Mouse (Mus musculus) liver, embryonic 15.5 days (tissue): Measurements from ENCODE around the gene Stim2. TPM values are rescaled to one million over a fixed set of nuclear protein-coding genes. Genes with fewer than 3 reads are reported as not detected.
A peak's percentile ranks its signal among the peaks of the same experiment; 100 is the strongest.

Source experiments
- ATAC-seq: fragments of 200-750 bp; cut with Nextera tagmentation; 2 replicates; pipeline ENCODE4 v1.8.0; 2017; ENCODE audit warnings: moderate number of reproducible peaks, mild to moderate bottlenecking, moderate library complexity; ENCODE audit not compliant: insufficient read depth
- H3K27ac ChIP-seq: fragments of 300-500 bp; sonication (generic); replicated peaks from 2 replicates; pipeline ENCODE4 v1.5.1; 2015; ENCODE audit warnings: mild to moderate bottlenecking, inconsistent platforms
- H3K27me3 ChIP-seq: fragments of 300-500 bp; sonication (generic); 2 replicates; pipeline ENCODE4 v1.6.1; 2015; ENCODE audit warnings: mild to moderate bottlenecking, inconsistent platforms
- H3K36me3 ChIP-seq: fragments of 300-500 bp; sonication (generic); replicated peaks from 2 replicates; pipeline ENCODE4 v1.6.1; 2015; ENCODE audit warnings: moderate library complexity, mild to moderate bottlenecking, inconsistent platforms
- H3K4me1 ChIP-seq: fragments of 300-500 bp; sonication (generic); replicated peaks from 2 replicates; pipeline ENCODE4 v1.6.1; 2015; ENCODE audit warnings: inconsistent platforms
- H3K4me2 ChIP-seq: fragments of 300-500 bp; sonication (generic); 2 replicates; pipeline ENCODE4 v1.6.1; 2015; ENCODE audit warnings: moderate library complexity, mild to moderate bottlenecking, inconsistent platforms
- H3K4me3 ChIP-seq: fragments of 300-500 bp; sonication (generic); replicated peaks from 2 replicates; pipeline ENCODE4 v1.5.1; 2015; ENCODE audit warnings: mild to moderate bottlenecking, inconsistent platforms
- H3K9ac ChIP-seq: fragments of 300-500 bp; sonication (generic); 2 replicates; pipeline ENCODE4 v1.6.1; 2015; ENCODE audit warnings: moderate library complexity, mild to moderate bottlenecking, inconsistent platforms
- H3K9me3 ChIP-seq: fragments of 300-500 bp; sonication (generic); replicated peaks from 2 replicates; pipeline ENCODE4 v1.6.1; 2016; ENCODE audit warnings: inconsistent platforms
- whole genome bisulfite sequencing: fragments of 180-500 bp; shearing (Covaris S2); methylation state at CpG from one replicate; pipeline ENCODE4 v1.1.7; 2015; ENCODE audit warnings: mixed read lengths; ENCODE audit not compliant: insufficient replicate concordance; 5-methylcytosine and 5-hydroxymethylcytosine counted together
- polyA plus RNA-seq: library from polyadenylated mRNA; unstranded; fragments of >200 nt; fragmentation: Nextera tagmentation; extraction: Ambion mirVana; gene quantifications from 2 replicates; pipeline ENCODE4 v1.2.1, GENCODE M21; 2015

The Stim2 gene
- polyA plus RNA-seq, 1 experiment from 2014 or later: 5.3 TPM

DNA sequence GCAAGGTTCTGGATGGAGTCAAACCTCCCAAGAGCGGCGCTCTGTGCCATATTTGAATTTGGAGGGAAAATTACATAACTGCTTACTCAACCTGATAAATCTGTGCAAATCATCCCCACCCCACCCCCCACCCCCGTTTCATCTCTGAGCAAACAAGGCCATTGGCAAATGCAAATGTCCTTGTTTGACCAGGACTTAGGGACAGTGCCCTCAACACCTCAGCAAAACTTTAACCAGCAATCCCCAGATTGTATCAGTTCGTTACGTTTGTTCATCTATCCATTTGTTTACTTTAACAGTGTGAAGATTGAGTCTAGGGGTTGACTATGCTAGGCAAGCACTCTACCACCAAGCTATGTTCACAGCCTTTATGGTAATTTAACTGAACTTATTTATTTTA, 32.6 kb upstream of the Stim2 start:
- WGBS: 63% methylated on average over 5 of the region's 5 CpGs
- ATAC-seq: peak; percentile 79

DNA sequence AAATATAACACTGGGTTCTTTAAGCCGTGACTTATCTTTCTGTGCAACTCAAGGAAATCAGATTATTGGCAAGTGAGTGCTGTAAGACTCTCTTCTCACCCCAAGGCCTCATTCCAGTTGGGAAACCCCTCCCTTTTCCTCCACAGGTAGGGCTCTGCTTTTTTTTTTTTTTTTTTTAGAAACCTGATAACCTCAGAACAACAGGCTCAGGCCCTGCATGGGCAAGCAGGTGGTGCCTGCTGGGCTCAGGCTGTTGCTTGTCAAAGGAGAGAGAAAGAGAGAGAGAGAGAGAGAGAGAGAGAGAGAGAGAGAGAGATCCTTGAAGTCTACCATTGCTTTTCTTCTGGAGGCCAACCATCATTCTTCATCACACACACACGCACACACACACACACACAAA, 30.7 kb upstream of the Stim2 start:
- H3K9ac ChIP-seq: no peak overlapping the region
- no peak overlapping the region for H3K27ac ChIP-seq
- no peak for ATAC-seq
- H3K27me3 ChIP-seq: peaks cover 36% of the 10 kb centered on the region
- no peak overlapping the region for H3K4me2 ChIP-seq
- no peak overlapping the region for H3K4me3 ChIP-seq
- 51% methylated on average over 2 of the region's 2 CpGs for WGBS
- no peaks in the 10 kb centered on the region for H3K9me3 ChIP-seq
- H3K36me3 ChIP-seq: no peaks in the 10 kb centered on the region
- H3K4me1 ChIP-seq: no peaks in the 10 kb centered on the region

More for the DNA sequence above, 32.6 kb upstream of the Stim2 start:
- no peak overlapping the region for H3K4me2 ChIP-seq
- no peak overlapping the region for H3K27ac ChIP-seq
- peaks cover 25% of the 10 kb centered on the region for H3K27me3 ChIP-seq
- no peaks in the 10 kb centered on the region for H3K9me3 ChIP-seq
- no peak overlapping the region for H3K9ac ChIP-seq
- no peak overlapping the region for H3K4me3 ChIP-seq
- peaks cover 6% of the 10 kb centered on the region; the same call in 1 of the 2 replicates for H3K4me1 ChIP-seq
- no peaks in the 10 kb centered on the region for H3K36me3 ChIP-seq

DNA sequence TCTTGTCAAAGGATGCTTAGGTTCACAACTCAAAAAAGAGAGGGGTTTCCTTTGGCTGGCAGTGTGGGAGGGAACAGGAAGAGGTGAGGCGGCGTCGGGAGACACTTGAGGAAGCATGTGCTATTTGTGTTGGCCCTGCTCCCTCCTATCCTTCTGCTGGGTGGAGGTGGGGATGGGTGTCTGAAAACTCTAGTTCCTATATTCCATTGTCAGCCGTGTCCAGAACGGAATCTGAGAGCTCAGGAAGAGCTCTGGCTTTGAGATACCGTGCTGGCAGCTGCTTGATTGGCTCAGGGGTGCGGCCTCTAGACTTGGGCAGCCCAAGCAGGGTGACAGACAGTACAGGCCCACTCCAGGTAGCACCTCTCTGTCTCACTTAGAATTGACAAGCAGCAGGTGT, 28.1 kb upstream of the Stim2 start:
- H3K27ac ChIP-seq: no peak overlapping the region
- WGBS: 20% methylated on average over 7 of the region's 7 CpGs
- H3K4me1 ChIP-seq: no peaks in the 10 kb centered on the region
- H3K4me2 ChIP-seq: no peak overlapping the region
- no peak for ATAC-seq
- H3K4me3 ChIP-seq: no peak overlapping the region
- H3K36me3 ChIP-seq: no peaks in the 10 kb centered on the region
- H3K27me3 ChIP-seq: peaks cover 36% of the 10 kb centered on the region
- H3K9ac ChIP-seq: no peak overlapping the region
- H3K9me3 ChIP-seq: no peaks in the 10 kb centered on the region

DNA sequence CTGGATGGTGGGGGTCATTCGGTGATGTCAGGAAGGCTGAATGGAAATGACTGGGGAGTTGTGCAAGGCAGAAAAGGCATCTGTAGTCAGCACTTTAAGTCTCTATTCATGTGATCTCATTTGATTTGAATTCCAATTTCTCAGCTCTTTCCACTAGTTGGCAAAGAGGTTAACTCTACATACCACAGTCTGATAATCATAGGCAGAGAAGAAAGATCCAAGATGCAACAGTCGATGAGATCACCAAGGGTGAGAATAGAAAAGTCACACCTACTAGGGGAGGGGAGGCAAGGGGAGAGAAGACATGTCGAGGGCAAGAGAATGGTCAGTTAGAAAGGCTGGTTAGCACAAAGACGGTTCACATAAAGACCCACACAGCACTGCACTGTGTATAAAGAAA, 27.1 kb upstream of the Stim2 start:
- Histone ChIP-seq H3K36me3 (no peaks in the 10 kb centered on the region), H3K4me2 (no peak overlapping the region), H3K9ac (no peak overlapping the region), H3K4me1 (no peaks in the 10 kb centered on the region), H3K9me3 (no peaks in the 10 kb centered on the region), H3K4me3 (no peak overlapping the region), H3K27me3 (peaks cover 36% of the 10 kb centered on the region), H3K27ac (no peak overlapping the region)
- no peak for ATAC-seq
- 74% methylated on average over 4 of the region's 4 CpGs for WGBS

DNA sequence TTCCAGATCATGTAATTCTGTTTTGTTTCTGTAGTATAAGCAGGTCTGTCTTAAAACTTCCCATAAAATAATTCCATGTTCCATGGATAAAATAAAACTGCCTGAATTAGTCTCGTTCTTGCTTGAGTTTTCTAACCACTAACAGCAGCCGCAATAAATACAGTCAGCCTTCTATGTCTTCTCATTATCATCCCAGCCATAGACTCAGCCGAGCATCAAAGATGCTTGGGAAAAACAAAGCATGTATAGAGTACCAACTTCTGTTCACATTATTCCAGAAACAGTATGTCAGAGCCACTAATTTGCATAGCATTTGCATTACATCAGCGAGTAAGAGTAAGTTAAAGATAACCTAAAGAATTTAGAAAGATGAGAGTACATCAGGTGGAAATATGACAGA, 25.4 kb upstream of the Stim2 start:
- WGBS: 66% methylated on average over 4 of the region's 4 CpGs
- Histone ChIP-seq H3K4me3 (no peak overlapping the region), H3K27me3 (peaks cover 36% of the 10 kb centered on the region), H3K4me1 (no peaks in the 10 kb centered on the region), H3K36me3 (no peaks in the 10 kb centered on the region), H3K9me3 (no peaks in the 10 kb centered on the region), H3K9ac (no peak overlapping the region), H3K27ac (no peak overlapping the region), H3K4me2 (no peak overlapping the region)
- ATAC-seq: no peak

DNA sequence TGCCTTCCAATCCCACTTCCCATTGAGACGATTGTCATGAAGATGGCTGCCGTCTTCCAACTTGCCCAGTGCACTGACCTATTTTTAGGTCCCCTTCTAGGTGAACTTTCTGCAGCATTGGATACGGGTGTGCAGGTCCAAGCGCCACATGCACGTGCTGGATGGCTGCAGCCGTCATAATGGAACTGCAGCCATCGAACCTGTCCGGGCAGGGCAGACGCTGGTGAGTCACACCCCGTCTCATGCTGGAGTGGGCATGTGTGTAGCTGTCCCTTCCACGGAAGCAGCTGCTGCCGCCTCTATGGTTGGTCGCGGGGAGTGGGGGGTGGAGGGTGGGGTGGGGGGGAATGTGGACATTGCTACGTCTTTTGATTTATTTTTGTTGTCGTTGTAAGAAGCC, 21.8 kb upstream of the Stim2 start:
- Histone ChIP-seq H3K9ac (no peak overlapping the region), H3K27ac (no peak overlapping the region), H3K4me1 (no peaks in the 10 kb centered on the region), H3K4me3 (no peak overlapping the region), H3K36me3 (no peaks in the 10 kb centered on the region), H3K4me2 (no peak overlapping the region), H3K27me3 (peaks cover 4% of the 10 kb centered on the region; the same call in 1 of the 2 replicates), H3K9me3 (no peaks in the 10 kb centered on the region)
- WGBS: 80% methylated on average over 16 of the region's 16 CpGs
- no peak for ATAC-seq

DNA sequence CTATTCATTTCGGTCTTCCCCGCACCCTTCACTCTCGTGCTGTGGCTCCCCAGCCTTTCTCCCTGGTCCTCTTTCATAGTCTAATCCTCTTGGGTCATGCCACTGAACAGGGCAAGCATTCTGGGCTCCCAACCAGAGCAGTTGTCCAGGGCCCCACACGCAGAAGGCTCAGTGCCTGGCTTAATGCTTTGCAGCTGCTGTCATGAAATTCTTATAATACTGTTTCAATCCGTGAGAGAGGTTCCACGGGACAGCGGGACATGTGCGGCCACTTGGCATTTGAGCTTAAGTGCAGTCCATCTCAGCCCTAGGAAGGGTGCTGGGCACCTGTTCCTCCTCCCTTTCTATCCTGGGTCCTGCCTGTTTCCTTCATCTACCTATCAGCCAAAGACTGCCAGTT, 21.2 kb upstream of the Stim2 start:
- H3K4me2 ChIP-seq: no peak overlapping the region
- no peak overlapping the region for H3K27ac ChIP-seq
- no peak overlapping the region for H3K9ac ChIP-seq
- no peak overlapping the region for H3K4me3 ChIP-seq
- WGBS: 75% methylated on average over 8 of the region's 8 CpGs
- no peaks in the 10 kb centered on the region for H3K4me1 ChIP-seq
- no peaks in the 10 kb centered on the region for H3K27me3 ChIP-seq
- no peak for ATAC-seq
- H3K36me3 ChIP-seq: no peaks in the 10 kb centered on the region
- H3K9me3 ChIP-seq: no peaks in the 10 kb centered on the region

DNA sequence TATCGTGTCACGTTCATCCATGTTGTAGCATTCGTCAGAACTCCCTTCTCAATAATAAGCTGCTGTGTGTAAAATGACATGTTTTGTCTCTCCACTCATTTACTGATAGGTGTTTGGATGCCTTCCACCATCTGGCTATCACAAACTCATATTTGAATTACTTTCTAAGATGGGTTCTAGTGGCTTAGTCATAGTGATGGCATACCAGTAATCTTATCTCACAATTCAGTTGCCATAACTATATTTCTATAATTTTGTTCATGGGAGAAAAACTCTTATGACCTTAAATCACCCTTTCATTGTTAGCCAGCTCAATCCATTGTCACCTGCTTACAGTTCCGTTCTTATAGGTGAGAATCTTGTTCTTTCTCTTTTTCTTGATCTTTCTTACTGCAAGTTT, 14.9 kb upstream of the Stim2 start:
- Histone ChIP-seq H3K4me2 (no peak overlapping the region), H3K9me3 (no peaks in the 10 kb centered on the region), H3K27ac (no peak overlapping the region), H3K27me3 (no peaks in the 10 kb centered on the region), H3K36me3 (no peaks in the 10 kb centered on the region), H3K9ac (no peak overlapping the region), H3K4me1 (no peaks in the 10 kb centered on the region), H3K4me3 (no peak overlapping the region)
- ATAC-seq: no peak
- 72% methylated on average over 4 of the region's 4 CpGs for WGBS

DNA sequence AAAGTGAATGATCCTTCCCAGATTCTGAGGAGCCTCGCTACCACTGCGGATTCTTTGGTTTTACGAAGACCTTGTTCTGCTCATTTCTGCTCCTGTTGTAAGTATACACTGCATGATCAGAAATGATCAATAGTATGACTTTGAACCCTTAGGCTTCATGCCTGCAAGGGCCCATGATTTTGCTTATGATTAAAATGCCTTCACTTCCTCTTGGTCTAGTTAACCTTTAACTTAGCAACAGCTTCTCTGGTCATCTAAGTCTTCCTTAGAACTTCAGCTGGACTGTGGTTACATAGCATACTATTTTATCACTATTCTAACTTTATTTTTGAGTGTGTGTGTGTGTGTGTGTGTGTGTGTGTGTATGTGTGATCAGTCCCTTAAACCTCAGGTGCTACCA, 12.7 kb upstream of the Stim2 start:
- H3K27ac ChIP-seq: no peak overlapping the region
- no peaks in the 10 kb centered on the region for H3K27me3 ChIP-seq
- ATAC-seq: no peak
- no peak overlapping the region for H3K4me3 ChIP-seq
- H3K4me1 ChIP-seq: no peaks in the 10 kb centered on the region
- H3K9ac ChIP-seq: no peak overlapping the region
- H3K9me3 ChIP-seq: no peaks in the 10 kb centered on the region
- no peaks in the 10 kb centered on the region for H3K36me3 ChIP-seq
- no peak overlapping the region for H3K4me2 ChIP-seq
- 84% methylated on average over 3 of the region's 3 CpGs for WGBS

DNA sequence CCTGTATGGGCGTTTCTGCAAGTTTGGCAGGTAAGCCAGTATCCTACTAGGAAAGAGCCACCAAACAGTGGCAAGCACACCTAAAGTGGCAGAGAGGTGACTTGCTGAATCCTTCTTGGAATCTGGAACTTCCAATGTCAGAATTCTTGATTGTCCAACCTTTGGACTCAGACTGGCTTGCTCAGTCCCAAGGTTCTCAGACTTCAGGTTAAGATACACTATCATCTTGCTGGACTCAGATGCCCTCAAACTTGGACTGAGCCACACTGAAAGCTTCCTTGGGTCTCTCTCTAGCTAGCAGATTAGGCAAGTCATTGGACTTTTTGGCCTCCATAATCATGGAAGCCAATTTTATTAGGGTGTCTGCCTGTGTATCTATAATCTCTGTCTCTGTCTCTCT, 10.8 kb upstream of the Stim2 start:
- Histone ChIP-seq H3K4me3 (no peak overlapping the region), H3K4me1 (no peaks in the 10 kb centered on the region), H3K9ac (no peak overlapping the region), H3K9me3 (no peaks in the 10 kb centered on the region), H3K36me3 (no peaks in the 10 kb centered on the region), H3K27me3 (no peaks in the 10 kb centered on the region), H3K27ac (no peak overlapping the region), H3K4me2 (no peak overlapping the region)
- 47% methylated on average over 1 of the region's 1 CpGs for WGBS
- no peak for ATAC-seq

DNA sequence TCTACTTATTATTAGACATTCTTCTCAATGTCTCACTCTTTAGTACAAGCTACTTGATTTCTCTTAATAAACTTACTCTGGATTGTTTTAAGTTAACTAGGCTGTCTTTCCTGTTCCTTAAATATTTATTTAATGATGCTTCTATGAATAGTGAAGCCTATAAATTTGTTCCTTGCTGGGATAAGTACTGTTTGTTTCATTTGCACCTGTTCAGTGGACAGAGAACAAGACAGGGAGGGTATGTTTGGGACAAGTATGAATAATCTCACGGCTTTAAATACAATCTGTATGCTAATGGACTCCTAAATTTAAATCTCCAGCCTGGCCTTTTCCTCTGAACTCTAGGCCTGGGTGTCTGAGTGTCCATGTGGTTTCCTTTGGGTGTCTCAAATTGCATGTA, 10.2 kb upstream of the Stim2 start:
- WGBS: 67% methylated on average over 1 of the region's 1 CpGs
- Histone ChIP-seq H3K4me1 (no peaks in the 10 kb centered on the region), H3K27ac (no peak overlapping the region), H3K36me3 (no peaks in the 10 kb centered on the region), H3K27me3 (0 out of 2 replicates have a peak, but pooled peaks cover 5% of the 10 kb centered on the region), H3K9me3 (no peaks in the 10 kb centered on the region), H3K4me2 (no peak overlapping the region), H3K4me3 (no peak overlapping the region), H3K9ac (no peak overlapping the region)
- ATAC-seq: no peak

DNA sequence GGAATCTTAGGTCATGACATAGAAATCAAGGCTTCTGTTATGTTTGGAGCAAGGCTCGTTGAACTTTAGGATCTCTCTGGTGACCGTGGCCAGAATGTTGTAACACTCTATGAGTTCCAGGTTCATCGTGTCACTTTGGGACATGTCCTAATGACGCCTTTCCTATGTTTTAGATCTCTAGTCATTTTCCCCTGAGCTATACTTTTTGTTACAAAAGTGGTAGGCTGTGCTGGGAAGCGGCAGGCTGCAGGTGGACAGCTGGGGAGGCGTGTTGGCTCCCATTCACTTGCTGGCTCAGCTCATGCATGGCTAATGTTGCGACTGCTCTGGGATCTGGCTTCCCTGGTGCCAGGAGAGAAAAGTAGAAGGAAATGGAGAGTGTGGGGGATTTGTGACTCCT, 5.7 kb upstream of the Stim2 start:
- peaks cover 20% of the 10 kb centered on the region for H3K4me1 ChIP-seq
- no peak overlapping the region for H3K27ac ChIP-seq
- no peaks in the 10 kb centered on the region for H3K9me3 ChIP-seq
- no peak overlapping the region for H3K4me3 ChIP-seq
- no peak overlapping the region for H3K9ac ChIP-seq
- ATAC-seq: no peak
- H3K4me2 ChIP-seq: no peak overlapping the region
- H3K27me3 ChIP-seq: peaks cover 32% of the 10 kb centered on the region
- no peaks in the 10 kb centered on the region for H3K36me3 ChIP-seq
- WGBS: 68% methylated on average over 7 of the region's 7 CpGs
